Comparison of ENCODE assay signal across 8 mouse cellular contexts in genomic region chr2:77249771-77250681, GRCm38 (mm10). TPM values are rescaled to one million over a fixed set of nuclear protein-coding genes. Genes with fewer than 3 reads are reported as not detected.
DNase-seq lines count a peak whose midpoint lies in the region; ATAC-seq and TF ChIP-seq lines count a peak whose summit lies in the region.

No protein-coding gene starts in this region.

- H3K4me2 ChIP-seq in forebrain, embryonic 11.5 days (ENCODE audit: low read depth, low read length, severe bottlenecking) = no peak overlapping the region
- H3K4me2 ChIP-seq in hindbrain, postnatal 0 days (ENCODE audit: low read depth, low read length) = no peak overlapping the region

- no peak for TF ChIP-seq POLR2A in lung, adult 2 months (IDR thresholded peaks at IDR 0.05; ENCODE audit: borderline replicate concordance, extremely low read depth, low read depth, low read length)
- TF ChIP-seq POLR2A in olfactory bulb, adult 2 months (IDR thresholded peaks at IDR 0.05; ENCODE audit: insufficient read depth, low read depth, low read length) = no peak

- H3K27me3 ChIP-seq in forebrain, embryonic 11.5 days (ENCODE audit: control insufficient read depth, insufficient read depth, low read length) = no peaks in the 10 kb centered on the region
- H3K27me3 ChIP-seq in hindbrain, postnatal 0 days (ENCODE audit: insufficient read depth, low read length) = no peaks in the 10 kb centered on the region

- H3K36me3 ChIP-seq in forebrain, embryonic 11.5 days (ENCODE audit: control insufficient read depth, insufficient read depth, low read length) = no peaks in the 10 kb centered on the region
- H3K36me3 ChIP-seq in hindbrain, postnatal 0 days (ENCODE audit: insufficient read depth, low read length) = no peaks in the 10 kb centered on the region

- no peaks in the 10 kb centered on the region for H3K4me1 ChIP-seq in forebrain, embryonic 11.5 days (replicated peaks; ENCODE audit: control insufficient read depth, insufficient read depth, low read length)
- no peaks in the 10 kb centered on the region for H3K4me1 ChIP-seq in hindbrain, postnatal 0 days (ENCODE audit: insufficient read depth, low read length)
- no peaks in the 10 kb centered on the region for H3K4me1 ChIP-seq in lung, adult 2 months (ENCODE audit: control insufficient read depth, insufficient read depth, low read length)
- H3K4me1 ChIP-seq in olfactory bulb, adult 2 months (ENCODE audit: control insufficient read depth, insufficient read depth, low read length) = peaks cover 19% of the 10 kb centered on the region

- H3K9me3 ChIP-seq in forebrain, embryonic 11.5 days (ENCODE audit: control insufficient read depth, low read length) = no peaks in the 10 kb centered on the region
- H3K9me3 ChIP-seq in hindbrain, postnatal 0 days (ENCODE audit: low read length) = no peaks in the 10 kb centered on the region

- ATAC-seq in forebrain, embryonic 11.5 days (replicated peaks; ENCODE audit: low FRiP score) = peak; percentile 76
- ATAC-seq in hindbrain, postnatal 0 days = peak; percentile 61

- H3K27ac ChIP-seq in forebrain, embryonic 11.5 days (ENCODE audit: low read depth, low read length) = no peak overlapping the region
- no peak overlapping the region for H3K27ac ChIP-seq in hindbrain, postnatal 0 days
- H3K27ac ChIP-seq in olfactory bulb, adult 2 months (ENCODE audit: insufficient read depth, low read depth, low read length) = no peak overlapping the region; the same call in 1 of the 2 replicates

- H3K4me3 ChIP-seq in forebrain, embryonic 11.5 days (ENCODE audit: low read depth, low read length) = no peak overlapping the region
- no peak overlapping the region for H3K4me3 ChIP-seq in hindbrain, postnatal 0 days (ENCODE audit: low read length)
- H3K4me3 ChIP-seq in lung, adult 2 months (replicated peaks; ENCODE audit: extremely low read depth, low read depth, low read length) = no peak overlapping the region
- no peak overlapping the region for H3K4me3 ChIP-seq in olfactory bulb, adult 2 months (ENCODE audit: insufficient read depth, low read depth, low read length)

- TF ChIP-seq CTCF in hindbrain, postnatal 0 days (IDR thresholded peaks at IDR 0.05; ENCODE audit: low read depth) = peak; percentile 84
- TF ChIP-seq CTCF in lung, adult 2 months (IDR thresholded peaks at IDR 0.05; ENCODE audit: insufficient read depth, low read length) = peak; percentile 92
- peak; percentile 47; the same call in 1 of the 2 replicates for TF ChIP-seq CTCF in olfactory bulb, adult 2 months (IDR thresholded peaks at IDR 0.05; ENCODE audit: insufficient read depth, low read depth, low read length)

- H3K9ac ChIP-seq in forebrain, embryonic 11.5 days (ENCODE audit: low read length) = no peak overlapping the region
- no peak overlapping the region for H3K9ac ChIP-seq in hindbrain, postnatal 0 days (replicated peaks; ENCODE audit: low read length)

- 38% methylated on average over 8 of the region's 8 CpGs for WGBS in forebrain, embryonic 11.5 days
- 37% methylated on average over 8 of the region's 8 CpGs for WGBS in hindbrain, postnatal 0 days
- 43% methylated on average over 8 of the region's 8 CpGs for WGBS in lung, adult 2 months
- 40% methylated on average over 8 of the region's 8 CpGs for WGBS in olfactory bulb, adult 2 months

- DNase-seq in right cerebral cortex, adult 18-20 months = peak; percentile 43
- no peak for DNase-seq in right cerebral cortex, postnatal 14 days
- peak; percentile 87 for DNase-seq in brain, adult 2 months (ENCODE audit: low read depth, low spot score)
- peak; percentile 67 for DNase-seq in forebrain, embryonic 11.5 days (ENCODE audit: low spot score)
- DNase-seq in hindbrain, postnatal 0 days (ENCODE audit: low spot score) = peak; percentile 79
- peak; percentile 40 for DNase-seq in lung, adult 2 months
- no peak for DNase-seq in ovary, postnatal 14 days (ENCODE audit: low spot score)

RNA-seq across cellular contexts. Expression of gene Sestd1, which starts 30.4 kb away (rescaled TPM):
- polyA plus RNA-seq in forebrain, embryonic 11.5 days (2014; fragmentation: Nextera tagmentation; extraction: Ambion mirVana) = 26.0 and 27.1 TPM in 2 replicates
- 40.8 and 41.3 TPM in 2 replicates for total RNA-seq in hindbrain, postnatal 0 days (2014; rRNA removed)
- 21.0 and 22.8 TPM in 2 replicates for polyA plus RNA-seq in hindbrain, postnatal 0 days (2015; fragmentation: Nextera tagmentation; extraction: Ambion mirVana)
- polyA plus RNA-seq in lung, adult 2 months (2012; rRNA removed) = 6.6 and 12.1 TPM in 2 replicates
- polyA plus RNA-seq in olfactory bulb, adult 2 months (2012; ENCODE audit: insufficient read depth, insufficient read length, low replicate concordance, missing spikeins) = 76.6 TPM in 1 of 2 replicates, not detected in the other

Comparison
In these comparisons a context has a peak if more than half of its experiments do, and no peak if none do; other contexts are left out.
1. DNase-seq: peak in right cerebral cortex, adult 18-20 months (single experiment), brain, adult 2 months (single experiment), forebrain, embryonic 11.5 days (single experiment), hindbrain, postnatal 0 days (single experiment) and lung, adult 2 months (single experiment); none in right cerebral cortex, postnatal 14 days (single experiment) and ovary, postnatal 14 days (single experiment).
2. Peak in every context shown above with its lines, with median percentiles within 50 percentile points of each other: CTCF ChIP-seq.